Mouse (Mus musculus) thymus, adult 2 months (tissue): ENCODE data around the gene Cyp2c37. TPM values are rescaled to one million over a fixed set of nuclear protein-coding genes. Genes with fewer than 3 reads are reported as not detected.
"Not testable (repeated sequence)": the region's sequence is repeated elsewhere in the genome, so short reads cannot be mapped to it uniquely, and the experiment has no call there.

ENCODE experiments used
- DNase-seq: peaks from one replicate; pipeline ENCODE4 v3.0.0; 2021
- H3K27ac ChIP-seq: fragments of 200-500 bp; 2 replicates; pipeline ENCODE4 v1.5.1; 2012; ENCODE audit warnings: low read length, control low read depth; ENCODE audit not compliant: control insufficient read depth, insufficient read depth
- H3K27me3 ChIP-seq: fragments of 200-500 bp; 2 replicates; pipeline ENCODE4 v1.6.1; 2012; ENCODE audit warnings: mild to moderate bottlenecking, low read length, moderate library complexity, mixed read lengths; ENCODE audit not compliant: control insufficient read depth, insufficient read depth
- H3K36me3 ChIP-seq: fragments of 200-500 bp; 2 replicates; pipeline ENCODE4 v1.6.1; 2012; ENCODE audit warnings: mild to moderate bottlenecking, low read length, moderate library complexity; ENCODE audit not compliant: control insufficient read depth, insufficient read depth
- H3K4me1 ChIP-seq: fragments of 200-500 bp; replicated peaks from 2 replicates; pipeline ENCODE4 v1.6.1; 2012; ENCODE audit warnings: low read length; ENCODE audit not compliant: control insufficient read depth, insufficient read depth
- H3K4me3 ChIP-seq: fragments of 200-500 bp; 2 replicates; pipeline ENCODE4 v1.5.1; 2012; ENCODE audit warnings: mild to moderate bottlenecking, low read length, control low read depth, moderate library complexity; ENCODE audit not compliant: control insufficient read depth, insufficient read depth
- CTCF ChIP-seq: fragments of 200-500 bp; IDR thresholded peaks from 2 replicates; pipeline ENCODE4 v1.5.1; 2012; ENCODE audit warnings: mild to moderate bottlenecking, control low read depth, low read length, moderate library complexity, borderline replicate concordance; ENCODE audit not compliant: control insufficient read depth, poor library complexity, insufficient read depth; ENCODE audit errors: extremely low read depth
- POLR2A ChIP-seq: fragments of 200-500 bp; IDR thresholded peaks from 2 replicates; pipeline ENCODE4 v1.6.1; 2012; ENCODE audit warnings: mild to moderate bottlenecking, low read length, control low read depth, moderate library complexity; ENCODE audit not compliant: control insufficient read depth, poor library complexity, insufficient read depth; ENCODE audit errors: extremely low read depth
- WGBS: fragments of 180-500 bp; shearing (Covaris S2); methylation state at CpG from one replicate; pipeline ENCODE4 v1.1.7; 2018; 5-methylcytosine and 5-hydroxymethylcytosine counted together
- polyA plus RNA-seq: library from polyadenylated mRNA; depleted of rRNA; stranded (reverse); fragments of >200 nt; gene quantifications from 2 replicates; pipeline ENCODE4 v1.2.3, GENCODE M21; 2012; rRNA removed

Gene Cyp2c37
- 0.83 TPM in 1 of 2 replicates, not detected in the other for polyA plus RNA-seq

DNA sequence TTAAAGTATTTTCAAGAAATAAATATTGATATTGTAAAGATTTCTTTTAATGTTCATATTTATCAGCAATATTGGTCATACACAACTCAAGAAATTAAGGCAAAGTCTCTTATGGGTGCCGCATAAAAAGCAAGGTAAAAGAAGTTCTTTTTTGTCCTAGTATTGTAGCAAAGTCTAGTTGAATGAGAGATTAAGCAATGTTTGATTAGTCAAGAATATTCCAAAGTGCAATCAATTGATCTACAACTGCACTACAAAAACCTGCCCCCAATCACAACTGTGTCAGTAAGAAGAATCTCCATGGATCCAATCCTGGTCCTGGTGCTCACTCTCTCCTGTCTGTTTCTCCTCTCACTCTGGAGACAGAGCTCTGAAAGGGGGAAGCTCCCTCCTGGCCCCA is at the start of gene Cyp2c37:
Cyp2c37 (plus strand) TSS at position 285 of the 400 bp plus-strand sequence.
- H3K4me3 ChIP-seq, H3K27ac ChIP-seq, H3K4me1 ChIP-seq, H3K27me3 ChIP-seq, DNase-seq, H3K36me3 ChIP-seq: not testable (repeated sequence)
- WGBS = 88% methylated on average over 1 of the region's 1 CpGs

DNA sequence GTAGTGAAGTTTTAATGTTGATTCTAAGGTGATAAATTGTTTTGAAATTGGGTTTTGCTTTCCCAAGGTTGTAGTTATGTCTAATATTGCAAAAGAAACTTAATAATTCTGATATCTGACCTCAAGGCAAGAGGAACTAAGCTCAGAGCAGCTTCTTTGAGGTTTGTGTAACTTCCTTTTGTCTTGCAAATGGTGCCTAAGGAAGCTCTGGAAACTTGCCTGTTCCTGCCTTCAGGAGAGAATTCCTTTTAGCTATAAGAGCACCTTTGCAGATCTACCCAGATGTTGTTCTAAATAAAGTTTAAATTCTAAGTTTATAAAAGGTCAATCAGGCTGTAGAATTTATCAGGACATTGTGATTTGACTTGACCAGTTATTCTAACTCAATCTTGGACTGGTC is 31.4 kb upstream of the Cyp2c37 start:
- not testable (repeated sequence) for H3K27me3 ChIP-seq, H3K4me3 ChIP-seq, H3K4me1 ChIP-seq, DNase-seq, H3K27ac ChIP-seq, H3K36me3 ChIP-seq

DNA sequence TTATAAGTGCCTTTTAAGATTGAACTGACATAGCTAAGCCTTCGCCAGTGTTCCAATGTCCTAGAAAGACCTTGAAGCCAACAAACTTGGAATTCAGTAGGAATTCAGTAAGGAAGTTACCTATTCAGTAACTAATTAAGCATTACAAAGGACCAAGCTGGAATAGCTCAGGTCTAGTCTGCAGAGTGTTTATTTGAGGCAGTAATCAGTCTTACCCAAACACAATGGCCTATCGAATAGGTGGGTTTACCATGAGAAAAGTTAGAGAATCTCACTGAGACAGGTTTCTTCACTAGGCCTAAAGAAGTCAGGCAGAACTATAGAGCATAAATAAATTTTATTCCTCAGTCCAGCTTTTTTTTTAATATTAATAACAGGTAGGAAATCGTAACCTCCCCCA is 21.1 kb upstream of the Cyp2c37 start:
- DNase-seq, H3K4me3 ChIP-seq, H3K4me1 ChIP-seq, H3K27ac ChIP-seq, H3K36me3 ChIP-seq, H3K27me3 ChIP-seq: not testable (repeated sequence)
- 96% methylated on average over 3 of the region's 3 CpGs for WGBS

GRCm38 (mm10) chr19:39989471-39989870 is 2.8 kb upstream of the Cyp2c37 start:
- TF ChIP-seq POLR2A (no peak), CTCF (no peak)
- no peak for DNase-seq
- 82% methylated on average over 2 of the region's 2 CpGs for WGBS

More at GRCm38 (mm10) chr19:39989471-39989870, 2.8 kb upstream of the Cyp2c37 start:
- H3K27me3 ChIP-seq = no peaks in the 10 kb centered on the region
- H3K4me1 ChIP-seq = no peaks in the 10 kb centered on the region
- no peak overlapping the region for H3K4me3 ChIP-seq
- H3K36me3 ChIP-seq = no peaks in the 10 kb centered on the region
- H3K27ac ChIP-seq = no peak overlapping the region

Other genes starting within 250 kb of the Cyp2c37 start
- gene Cyp2c40, start 179.6 kb upstream of the Cyp2c37 start, polyA plus RNA-seq = 0.70 TPM in 1 of 2 replicates, not detected in the other
- 0.43 TPM in 1 of 2 replicates, not detected in the other for gene Cyp2c69, start 105.6 kb upstream of the Cyp2c37 start, polyA plus RNA-seq
- gene Cyp2c54, start 81.4 kb downstream of the Cyp2c37 start, polyA plus RNA-seq = 0.32 TPM in 1 of 2 replicates, not detected in the other
- gene Cyp2c50, start 97.3 kb downstream of the Cyp2c37 start, polyA plus RNA-seq = 0.78 TPM in 1 of 2 replicates, not detected in the other
- 0.11 and 0.48 TPM in 2 replicates for gene Cyp2c70, start 194.9 kb downstream of the Cyp2c37 start, polyA plus RNA-seq